Mouse (Mus musculus) forebrain, postnatal 0 days (tissue): ENCODE data around the gene Timeless. TPM values are rescaled to one million over a fixed set of nuclear protein-coding genes. Genes with fewer than 3 reads are reported as not detected.
A peak's percentile ranks its signal among the peaks of the same experiment; 100 is the strongest.

Experiments used
- ATAC-seq: fragments of 200-750 bp; cut with Nextera tagmentation; 2 replicates; pipeline ENCODE4 v1.8.0; 2017; ENCODE audit warnings: mild to moderate bottlenecking, moderate library complexity
- DNase-seq: peaks from one replicate; pipeline ENCODE4 v3.0.0-alpha.2; 2015
- H3K27ac ChIP-seq: fragments of 300-500 bp; sonication (generic); 2 replicates; pipeline ENCODE4 v1.5.1; 2014; ENCODE audit warnings: low read depth, mild to moderate bottlenecking, antibody characterized with exemption, low read length, moderate library complexity, mixed read lengths
- H3K27me3 ChIP-seq: fragments of 300-500 bp; sonication (generic); 2 replicates; pipeline ENCODE4 v1.6.1; 2014; ENCODE audit warnings: mild to moderate bottlenecking, low read length, mixed read lengths; ENCODE audit not compliant: insufficient read depth
- H3K36me3 ChIP-seq: fragments of 300-500 bp; sonication (generic); 2 replicates; pipeline ENCODE4 v1.6.1; 2014; ENCODE audit warnings: mild to moderate bottlenecking, moderate library complexity; ENCODE audit not compliant: insufficient read depth
- H3K4me1 ChIP-seq: fragments of 300-500 bp; sonication (generic); 2 replicates; pipeline ENCODE4 v1.6.1; 2014; ENCODE audit warnings: antibody characterized with exemption; ENCODE audit not compliant: insufficient read depth
- H3K4me2 ChIP-seq: fragments of 300-500 bp; sonication (generic); 2 replicates; pipeline ENCODE4 v1.6.1; 2014; ENCODE audit warnings: low read depth, mild to moderate bottlenecking, moderate library complexity
- H3K4me3 ChIP-seq: fragments of 300-500 bp; sonication (generic); 2 replicates; pipeline ENCODE4 v1.5.1; 2014; ENCODE audit warnings: low read depth, low read length, mixed read lengths
- H3K9ac ChIP-seq: fragments of 300-500 bp; sonication (generic); 2 replicates; pipeline ENCODE4 v1.6.1; 2014; ENCODE audit warnings: mild to moderate bottlenecking
- H3K9me3 ChIP-seq: fragments of 300-500 bp; sonication (generic); 2 replicates; pipeline ENCODE4 v1.6.1; 2016; ENCODE audit warnings: low read length
- CTCF ChIP-seq: sonication (generic); IDR thresholded peaks from 2 replicates; pipeline ENCODE4 v1.5.1; 2016; ENCODE audit warnings: antibody characterized with exemption, control low read depth, low read depth
- WGBS: fragments of 180-500 bp; shearing (Covaris S2); extraction: QIAGEN DNeasy Blood & Tissue Kit; methylation state at CpG from one replicate; pipeline ENCODE4 v1.1.7; 2014; 5-methylcytosine and 5-hydroxymethylcytosine counted together
- polyA plus RNA-seq: library from polyadenylated mRNA; unstranded; fragments of >200 nt; fragmentation: Nextera tagmentation; extraction: Ambion mirVana; gene quantifications from 2 replicates; pipeline ENCODE4 v1.2.1, GENCODE M21; 2015
- total RNA-seq: library from RNA; depleted of rRNA; stranded (reverse); fragments of >200 nt; gene quantifications from 2 replicates; pipeline ENCODE4 v1.2.3, GENCODE M21; 2014

Gene Timeless
- total and polyA plus RNA-seq, 2 experiments from 2014 or later = 9.3 to 9.9 TPM

GRCm38 (mm10) chr10:128193113-128193512, 38.8 kb upstream of the Timeless start:
- Histone ChIP-seq H3K36me3 (no peaks in the 10 kb centered on the region), H3K27me3 (no peaks in the 10 kb centered on the region), H3K4me1 (no peaks in the 10 kb centered on the region), H3K4me2 (no peak overlapping the region), H3K9me3 (no peaks in the 10 kb centered on the region), H3K27ac (no peak overlapping the region), H3K9ac (no peak overlapping the region), H3K4me3 (no peak overlapping the region)
- ATAC-seq (no peak), DNase-seq (no peak)
- 93% methylated on average over 6 of the region's 6 CpGs for WGBS
- TF ChIP-seq CTCF = no peak

- Histone ChIP-seq H3K27me3 (no peaks in the 10 kb centered on the region), H3K27ac (no peak within 1 kb of the TSS), H3K9me3 (no peaks in the 10 kb centered on the region), H3K4me1 (no peaks in the 10 kb centered on the region), H3K36me3 (no peaks in the 10 kb centered on the region), H3K4me3 (peak within 1 kb of the TSS; percentile 71), H3K4me2 (peak within 1 kb of the TSS; percentile 78), H3K9ac (peak within 1 kb of the TSS; percentile 49)
- TF ChIP-seq CTCF = no peak
- 2% methylated on average over 45 of the region's 46 CpGs for WGBS
- DNase-seq (peak; percentile 95), ATAC-seq (peak; percentile 98)
Observed at GRCm38 (mm10) chr10:128194024-128194550, 37.8 kb upstream of the Timeless start, which contains the start of gene Gls2. Gene Gls2, plus strand, starts transcription at chr10:128194457.

- H3K4me1 ChIP-seq = no peaks in the 10 kb centered on the region
- ATAC-seq (peak; percentile 90), DNase-seq (peak; percentile 47)
- TF ChIP-seq CTCF = no peak
- H3K9me3 ChIP-seq = no peaks in the 10 kb centered on the region
- H3K36me3 ChIP-seq = no peaks in the 10 kb centered on the region
- H3K27ac ChIP-seq = no peak overlapping the region
- under 1% methylated on average over 58 of the region's 79 CpGs for WGBS
- peak overlapping the region; percentile 71 for H3K4me3 ChIP-seq
- no peaks in the 10 kb centered on the region for H3K27me3 ChIP-seq
- H3K4me2 ChIP-seq = peak overlapping the region; percentile 78
- H3K9ac ChIP-seq = peak overlapping the region; percentile 49
Observed at GRCm38 (mm10) chr10:128194551-128195461, 37.1 kb upstream of the Timeless start.

- no peak overlapping the region for H3K4me2 ChIP-seq
- DNase-seq = no peak
- ATAC-seq = no peak
- no peak overlapping the region for H3K9ac ChIP-seq
- no peaks in the 10 kb centered on the region for H3K27me3 ChIP-seq
- H3K27ac ChIP-seq = no peak overlapping the region
- TF ChIP-seq CTCF = no peak
- no peaks in the 10 kb centered on the region for H3K36me3 ChIP-seq
- H3K9me3 ChIP-seq = no peaks in the 10 kb centered on the region
- H3K4me1 ChIP-seq = no peaks in the 10 kb centered on the region
- no peak overlapping the region for H3K4me3 ChIP-seq
- WGBS = 84% methylated on average over 6 of the region's 6 CpGs
Observed at GRCm38 (mm10) chr10:128201856-128202255, 30.0 kb upstream of the Timeless start.

GRCm38 (mm10) chr10:128204941-128205340, 26.9 kb upstream of the Timeless start:
- Histone ChIP-seq H3K27me3 (no peaks in the 10 kb centered on the region), H3K27ac (no peak overlapping the region), H3K36me3 (no peaks in the 10 kb centered on the region), H3K4me2 (no peak overlapping the region), H3K9ac (no peak overlapping the region), H3K4me3 (no peak overlapping the region), H3K4me1 (no peaks in the 10 kb centered on the region), H3K9me3 (no peaks in the 10 kb centered on the region)
- 90% methylated on average over 15 of the region's 15 CpGs for WGBS
- no peak for TF ChIP-seq CTCF
- ATAC-seq (no peak), DNase-seq (no peak)

GRCm38 (mm10) chr10:128208326-128208725, 23.5 kb upstream of the Timeless start:
- ATAC-seq (no peak), DNase-seq (no peak)
- 91% methylated on average over 10 of the region's 10 CpGs for WGBS
- Histone ChIP-seq H3K27ac (no peak overlapping the region), H3K27me3 (no peaks in the 10 kb centered on the region), H3K9me3 (no peaks in the 10 kb centered on the region), H3K36me3 (no peaks in the 10 kb centered on the region), H3K9ac (no peak overlapping the region), H3K4me1 (peaks cover 5% of the 10 kb centered on the region; the same call in 1 of the 2 replicates), H3K4me3 (no peak overlapping the region), H3K4me2 (no peak overlapping the region)
- no peak for TF ChIP-seq CTCF

GRCm38 (mm10) chr10:128209311-128210009, 22.4 kb upstream of the Timeless start:
- Histone ChIP-seq H3K36me3 (no peaks in the 10 kb centered on the region), H3K9ac (no peak overlapping the region), H3K9me3 (no peaks in the 10 kb centered on the region), H3K4me3 (no peak overlapping the region), H3K4me2 (no peak overlapping the region), H3K27ac (no peak overlapping the region), H3K27me3 (no peaks in the 10 kb centered on the region), H3K4me1 (peaks cover 5% of the 10 kb centered on the region; the same call in 1 of the 2 replicates)
- DNase-seq (no peak), ATAC-seq (no peak)
- no peak for TF ChIP-seq CTCF
- WGBS = 94% methylated on average over 11 of the region's 11 CpGs
